Mouse (Mus musculus) ovary, postnatal 36 days (tissue): ENCODE results near the gene Zfp652.

ENCODE experiments used
- DNase-seq: peaks from one replicate; pipeline ENCODE4 v3.0.0; 2022; ENCODE audit warnings: low spot score, mixed read lengths

Zfp652 gene

GRCm38 (mm10) chr11:95832129-95833005, 119.9 kb downstream of the Zfp652 start:
- no peak for DNase-seq

DNA sequence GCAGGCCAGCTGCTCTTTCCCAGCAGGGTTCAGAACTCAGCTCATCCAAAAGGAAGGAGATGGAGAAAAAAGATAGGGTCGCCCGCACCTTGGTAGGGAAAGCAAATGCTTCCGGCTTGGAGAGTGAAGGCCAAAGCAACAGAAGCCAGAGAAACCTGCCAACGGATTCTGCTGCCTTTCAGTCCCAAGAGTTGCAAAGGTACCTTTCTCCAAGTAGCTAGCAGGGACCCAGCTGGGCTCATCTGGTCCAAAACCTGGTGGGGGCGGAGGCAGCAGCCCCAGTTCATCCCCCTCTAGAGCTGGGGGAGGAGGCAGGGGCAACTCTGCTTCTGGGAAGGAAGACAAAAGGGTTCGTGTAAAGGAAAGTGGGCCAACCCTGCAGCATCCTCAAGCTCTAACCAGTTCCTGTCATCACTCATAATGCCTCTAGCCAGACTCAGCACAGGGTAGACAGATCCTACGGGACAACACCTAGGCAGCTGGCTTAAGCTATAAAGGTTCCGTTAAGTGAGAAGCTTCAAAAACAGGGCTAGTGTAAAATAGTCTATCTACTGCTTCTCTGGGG, 120.6 kb downstream of the Zfp652 start:
- DNase-seq = no peak

GRCm38 (mm10) chr11:95833631-95834142, 121.2 kb downstream of the Zfp652 start:
- DNase-seq = no peak

DNA sequence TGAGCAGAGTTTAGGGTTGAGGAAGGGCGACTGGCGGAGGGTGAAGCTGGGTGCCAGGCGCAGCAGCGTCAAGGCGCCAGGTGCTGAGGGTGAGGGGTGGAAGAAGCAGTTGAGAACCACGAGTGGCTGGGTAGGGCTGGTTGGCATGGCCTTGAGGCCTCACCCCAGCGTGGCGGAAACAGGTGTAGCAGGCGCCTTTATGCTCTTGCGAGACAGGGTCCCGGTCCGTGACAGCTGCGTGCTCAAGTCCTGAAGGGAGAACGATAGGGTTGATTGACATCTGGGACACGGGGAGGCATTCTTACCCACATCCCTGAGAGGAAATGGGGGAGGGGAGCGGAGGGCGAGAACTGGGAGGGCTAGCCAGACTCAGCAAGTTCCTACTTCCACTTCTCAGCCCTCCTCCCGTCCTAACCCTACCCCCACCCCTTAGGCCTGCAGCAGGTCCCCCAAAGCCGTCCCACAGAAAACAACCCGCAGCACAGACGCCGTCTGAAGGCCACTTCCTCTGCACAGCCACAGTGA, 121.7 kb downstream of the Zfp652 start:
- DNase-seq = no peak

DNA sequence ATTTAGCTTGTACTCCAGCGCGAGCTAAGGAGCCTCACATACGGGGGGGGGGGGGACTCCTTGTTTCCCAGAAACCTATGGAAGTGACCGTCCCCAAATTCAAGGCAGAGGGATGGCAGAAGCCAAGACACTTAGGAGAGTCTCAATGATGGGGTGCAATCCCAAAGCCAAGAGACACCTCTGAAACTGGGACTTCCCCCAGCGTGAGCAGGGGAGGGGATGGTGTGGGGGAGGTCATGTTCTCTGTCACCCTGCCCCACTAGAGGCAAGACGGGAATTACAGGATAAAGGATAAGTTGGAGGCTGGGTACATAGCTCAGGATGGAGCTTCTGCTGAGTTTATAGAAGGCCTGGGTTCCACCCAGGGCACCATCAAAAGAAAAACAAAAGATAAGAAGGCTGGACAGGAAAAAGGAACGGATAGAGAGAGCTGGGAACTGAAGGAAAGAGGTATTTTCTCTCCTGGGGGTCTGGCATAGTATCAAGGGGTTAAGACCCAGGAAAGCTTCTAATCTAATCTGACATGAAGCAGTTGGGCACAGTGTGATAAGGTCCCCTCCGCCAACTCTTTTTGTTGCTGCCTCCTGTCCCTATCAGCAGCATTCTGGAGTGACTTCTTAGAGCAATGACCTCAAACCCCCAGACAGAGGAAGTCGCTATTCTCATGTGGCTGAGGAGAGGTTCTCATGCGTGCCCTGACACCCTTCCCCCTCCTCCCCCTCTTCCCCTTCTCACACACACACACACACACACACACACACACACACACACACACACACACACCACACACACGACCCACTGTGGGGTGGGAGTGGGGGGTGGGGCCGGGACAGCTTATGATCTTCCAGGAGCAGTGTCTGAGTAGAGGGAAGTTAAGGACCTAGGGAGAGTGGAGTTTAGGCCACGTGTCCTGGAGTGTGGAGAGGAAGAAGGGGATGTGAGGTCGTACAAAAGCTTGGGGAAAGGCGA, 122.6 kb downstream of the Zfp652 start:
- DNase-seq = no peak

- DNase-seq = no peak
Observed at GRCm38 (mm10) chr11:95835832-95836231, 123.4 kb downstream of the Zfp652 start.

GRCm38 (mm10) chr11:95836433-95836832, 124.0 kb downstream of the Zfp652 start:
- DNase-seq = no peak

- DNase-seq = peak; percentile 81
Observed at GRCm38 (mm10) chr11:95837059-95837458, 124.6 kb downstream of the Zfp652 start, which contains the start of gene Gngt2. Gene Gngt2 (plus strand): TSS chr11:95837216.

DNA sequence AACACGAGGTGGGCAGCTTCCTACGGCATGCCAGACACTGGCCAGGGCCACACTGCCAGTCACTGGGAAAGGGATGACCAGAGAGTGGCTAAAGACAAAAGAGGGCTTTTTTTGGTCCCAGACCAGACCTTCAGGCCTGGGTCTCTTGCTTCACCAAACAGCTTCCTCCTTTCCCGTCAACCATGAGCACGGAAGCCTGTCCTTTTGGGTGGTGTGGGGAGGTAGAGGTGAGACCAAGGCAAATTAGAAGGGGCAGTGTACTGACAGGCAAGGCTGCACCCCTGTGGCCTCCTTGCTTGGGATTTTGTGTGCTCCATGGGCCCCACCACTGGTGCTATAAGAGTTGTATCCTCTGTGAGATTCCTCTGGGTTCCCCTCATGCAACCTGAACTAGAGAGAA, 126.1 kb downstream of the Zfp652 start:
- no peak for DNase-seq

GRCm38 (mm10) chr11:95838999-95839868, 126.8 kb downstream of the Zfp652 start:
- DNase-seq = no peak

- no peak for DNase-seq
Observed at GRCm38 (mm10) chr11:95840694-95841497, 128.4 kb downstream of the Zfp652 start.

DNA sequence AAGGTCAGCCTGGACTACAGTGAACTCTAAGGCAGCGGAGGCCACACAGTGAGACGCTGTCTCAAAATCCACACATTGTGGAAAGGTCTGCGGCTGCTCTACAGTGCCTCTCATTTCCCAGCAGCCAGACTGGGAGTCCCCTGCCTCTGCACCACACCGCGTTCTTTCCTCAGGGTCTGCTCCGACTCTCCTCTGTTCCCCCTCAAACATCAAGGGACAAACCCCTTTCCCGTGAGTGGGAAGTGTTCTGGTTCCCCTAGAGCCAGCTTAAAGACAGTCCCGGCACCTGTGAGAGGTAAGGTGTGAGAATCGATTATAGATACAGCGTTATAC, 129.0 kb downstream of the Zfp652 start:
- DNase-seq = no peak

- no peak for DNase-seq
Observed at GRCm38 (mm10) chr11:95842074-95842681, 129.7 kb downstream of the Zfp652 start, which contains the start of gene Abi3. Gene Abi3 (minus strand): TSS chr11:95842476.

GRCm38 (mm10) chr11:95842953-95843352, 130.5 kb downstream of the Zfp652 start:
- DNase-seq = no peak

DNA sequence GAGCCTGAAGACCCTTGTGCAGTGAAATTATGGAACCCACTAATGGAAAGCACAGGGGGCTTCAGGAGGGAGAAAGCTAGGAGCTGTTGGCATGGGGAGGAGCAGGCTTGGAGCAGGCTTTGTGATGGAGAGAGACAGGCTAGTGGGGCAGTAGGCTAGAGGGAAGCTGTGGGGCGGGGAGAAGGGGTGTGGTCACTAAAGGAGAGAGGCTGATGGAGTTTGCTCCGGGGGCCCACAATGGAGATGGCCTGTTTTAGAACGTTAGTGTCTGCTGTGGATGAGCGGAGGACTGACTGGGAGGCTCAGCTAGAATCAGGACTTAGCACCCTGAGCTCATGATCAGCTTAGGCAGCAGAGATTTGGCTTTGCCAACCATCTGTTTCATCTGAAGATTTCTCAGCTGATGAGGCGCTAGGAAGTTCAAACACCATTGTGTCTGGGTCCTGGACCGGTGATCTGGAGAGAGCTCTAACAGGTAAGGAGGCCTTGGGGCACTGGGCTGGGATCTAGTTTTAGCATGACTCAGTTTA, 131.0 kb downstream of the Zfp652 start:
- DNase-seq = no peak

DNA sequence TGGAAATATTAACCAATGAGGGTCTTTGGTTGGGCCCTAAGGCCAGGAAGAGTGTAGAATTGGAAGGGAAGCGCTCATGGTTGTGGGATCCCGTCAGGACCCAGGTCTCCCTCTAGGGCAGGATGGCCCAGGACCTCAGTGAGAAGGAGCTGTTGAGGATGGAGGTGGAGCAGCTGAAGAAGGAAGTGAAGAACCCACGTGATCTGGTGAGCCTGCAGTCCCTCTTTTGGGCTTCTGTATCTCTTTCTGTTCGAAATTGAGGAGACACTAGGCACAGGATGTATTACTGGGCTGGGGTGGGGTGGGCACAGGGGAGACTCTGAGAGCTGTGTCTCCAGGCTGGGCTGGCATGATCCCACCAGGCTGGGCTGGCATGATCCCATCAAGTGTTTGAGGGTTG, 132.5 kb downstream of the Zfp652 start:
- no peak for DNase-seq

DNA sequence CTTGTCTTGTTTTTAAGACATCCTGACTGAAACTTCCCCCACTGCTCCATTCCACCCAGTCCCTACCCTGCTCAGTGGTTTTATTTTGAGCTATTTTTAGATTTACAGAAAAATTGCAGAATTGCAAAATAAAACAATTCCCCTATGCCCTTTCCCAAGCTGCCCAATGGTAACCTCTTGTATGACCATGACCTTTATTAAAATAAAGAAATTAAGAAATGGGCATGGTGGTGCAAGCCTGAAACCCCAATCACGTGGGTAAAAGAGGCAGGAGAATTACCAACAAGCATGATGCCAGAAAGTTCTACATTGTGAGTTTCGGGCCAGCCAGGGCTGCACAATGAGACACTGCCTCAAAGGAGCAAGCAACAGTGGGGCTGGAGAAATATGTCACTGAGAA, 138.4 kb downstream of the Zfp652 start:
- DNase-seq = no peak

- DNase-seq = peak; percentile 57
Observed at GRCm38 (mm10) chr11:95853684-95854083, 141.2 kb downstream of the Zfp652 start.

DNA sequence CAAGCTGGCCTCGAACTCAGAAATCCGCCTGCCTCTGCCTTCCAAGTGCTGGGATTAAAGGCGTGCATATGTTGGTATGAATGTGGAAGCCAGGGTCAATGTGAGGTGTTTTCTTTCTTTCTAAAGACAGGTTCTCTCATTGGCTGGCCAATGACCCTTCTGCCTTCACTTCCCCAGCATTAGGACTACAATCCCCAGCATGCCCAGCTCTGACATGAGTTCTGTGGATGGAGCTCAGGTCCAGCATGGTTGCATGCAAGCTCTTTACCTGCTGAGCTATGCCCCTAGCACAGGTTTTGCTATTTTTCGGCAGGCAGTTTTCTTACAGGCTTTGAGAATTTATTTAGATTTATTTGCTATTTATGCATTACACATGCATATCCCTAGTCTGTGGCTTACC, 144.8 kb downstream of the Zfp652 start:
- DNase-seq = no peak
